Mouse (Mus musculus) spleen, adult 2 months (tissue): ENCODE results near the gene Tmem51.

Experiments
- CTCF ChIP-seq: fragments of 200-500 bp; IDR thresholded peaks from 2 replicates; pipeline ENCODE4 v1.5.1; 2011; ENCODE audit warnings: mild to moderate bottlenecking, inconsistent platforms; ENCODE audit not compliant: insufficient read depth, insufficient read length, insufficient replicate concordance; ENCODE audit errors: extremely low read depth
- POLR2A ChIP-seq: fragments of 200-500 bp; IDR thresholded peaks from 2 replicates; pipeline ENCODE4 v1.6.1; 2011; ENCODE audit warnings: low read depth, low read length, inconsistent platforms

DNA sequence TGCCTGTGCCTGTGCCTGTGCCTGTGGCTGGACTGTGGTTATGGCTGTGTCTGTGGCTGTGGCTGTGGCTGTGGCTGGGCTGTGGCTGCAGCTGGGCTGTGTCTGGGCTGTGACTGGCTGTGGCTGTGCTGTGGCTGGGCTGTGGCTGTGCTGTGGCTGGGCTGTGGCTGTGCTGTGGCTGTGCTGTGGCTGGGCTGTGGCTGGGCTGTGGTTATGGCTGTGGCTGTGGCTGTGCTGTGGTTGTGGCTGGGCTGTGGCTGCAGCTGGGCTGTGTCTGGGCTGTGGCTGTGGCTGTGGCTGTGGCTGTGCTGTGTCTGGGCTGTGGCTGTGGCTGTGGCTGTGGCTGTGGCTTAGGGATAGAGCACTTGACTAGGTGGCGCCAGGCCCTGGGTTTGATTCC, 95.9 kb downstream of the Tmem51 start:
- TF ChIP-seq CTCF (no peak), POLR2A (no peak)
